Mouse (Mus musculus) forebrain, postnatal 0 days (tissue): ENCODE results near the gene St3gal5. TPM values are rescaled to one million over a fixed set of nuclear protein-coding genes. Genes with fewer than 3 reads are reported as not detected.

Source experiments
- ATAC-seq: fragments of 200-750 bp; cut with Nextera tagmentation; 2 replicates; pipeline ENCODE4 v1.8.0; 2017; ENCODE audit warnings: mild to moderate bottlenecking, moderate library complexity
- DNase-seq: peaks from one replicate; pipeline ENCODE4 v3.0.0-alpha.2; 2015
- H3K27ac ChIP-seq: fragments of 300-500 bp; sonication (generic); 2 replicates; pipeline ENCODE4 v1.5.1; 2014; ENCODE audit warnings: low read depth, mild to moderate bottlenecking, antibody characterized with exemption, low read length, moderate library complexity, mixed read lengths
- H3K27me3 ChIP-seq: fragments of 300-500 bp; sonication (generic); 2 replicates; pipeline ENCODE4 v1.6.1; 2014; ENCODE audit warnings: mild to moderate bottlenecking, low read length, mixed read lengths; ENCODE audit not compliant: insufficient read depth
- H3K36me3 ChIP-seq: fragments of 300-500 bp; sonication (generic); 2 replicates; pipeline ENCODE4 v1.6.1; 2014; ENCODE audit warnings: mild to moderate bottlenecking, moderate library complexity; ENCODE audit not compliant: insufficient read depth
- H3K4me1 ChIP-seq: fragments of 300-500 bp; sonication (generic); 2 replicates; pipeline ENCODE4 v1.6.1; 2014; ENCODE audit warnings: antibody characterized with exemption; ENCODE audit not compliant: insufficient read depth
- H3K4me2 ChIP-seq: fragments of 300-500 bp; sonication (generic); 2 replicates; pipeline ENCODE4 v1.6.1; 2014; ENCODE audit warnings: low read depth, mild to moderate bottlenecking, moderate library complexity
- H3K4me3 ChIP-seq: fragments of 300-500 bp; sonication (generic); 2 replicates; pipeline ENCODE4 v1.5.1; 2014; ENCODE audit warnings: low read depth, low read length, mixed read lengths
- H3K9ac ChIP-seq: fragments of 300-500 bp; sonication (generic); 2 replicates; pipeline ENCODE4 v1.6.1; 2014; ENCODE audit warnings: mild to moderate bottlenecking
- H3K9me3 ChIP-seq: fragments of 300-500 bp; sonication (generic); 2 replicates; pipeline ENCODE4 v1.6.1; 2016; ENCODE audit warnings: low read length
- CTCF ChIP-seq: sonication (generic); IDR thresholded peaks from 2 replicates; pipeline ENCODE4 v1.5.1; 2016; ENCODE audit warnings: antibody characterized with exemption, control low read depth, low read depth
- WGBS: fragments of 180-500 bp; shearing (Covaris S2); extraction: QIAGEN DNeasy Blood & Tissue Kit; methylation state at CpG from one replicate; pipeline ENCODE4 v1.1.7; 2014; 5-methylcytosine and 5-hydroxymethylcytosine counted together
- polyA plus RNA-seq: library from polyadenylated mRNA; unstranded; fragments of >200 nt; fragmentation: Nextera tagmentation; extraction: Ambion mirVana; gene quantifications from 2 replicates; pipeline ENCODE4 v1.2.1, GENCODE M21; 2015
- total RNA-seq: library from RNA; depleted of rRNA; stranded (reverse); fragments of >200 nt; gene quantifications from 2 replicates; pipeline ENCODE4 v1.2.3, GENCODE M21; 2014

The St3gal5 gene
- total and polyA plus RNA-seq, 2 experiments from 2014 or later = 17.5 to 53.4 TPM

- ATAC-seq = no peak
- 81% methylated on average over 5 of the region's 5 CpGs for WGBS
These were observed 4.7 kb downstream of the St3gal5 start for GRCm38 (mm10) chr6:72102066-72102465.

GRCm38 (mm10) chr6:72104534-72104933 lies 7.1 kb downstream of the St3gal5 start:
- no peaks in the 10 kb centered on the region for H3K27me3 ChIP-seq
- WGBS = 88% methylated on average over 7 of the region's 7 CpGs
- no peak for DNase-seq
- TF ChIP-seq CTCF = no peak
- no peak overlapping the region for H3K4me3 ChIP-seq
- H3K9ac ChIP-seq = no peak overlapping the region
- no peak for ATAC-seq
- H3K9me3 ChIP-seq = no peaks in the 10 kb centered on the region
- no peaks in the 10 kb centered on the region for H3K36me3 ChIP-seq
- H3K27ac ChIP-seq = no peak overlapping the region
- H3K4me1 ChIP-seq = no peaks in the 10 kb centered on the region; the same call in 1 of the 2 replicates
- no peak overlapping the region for H3K4me2 ChIP-seq

More at GRCm38 (mm10) chr6:72102066-72102465, 4.7 kb downstream of the St3gal5 start:
- no peaks in the 10 kb centered on the region for H3K36me3 ChIP-seq
- no peaks in the 10 kb centered on the region for H3K27me3 ChIP-seq
- no peak overlapping the region for H3K9ac ChIP-seq
- H3K4me2 ChIP-seq = no peak overlapping the region
- DNase-seq = no peak
- H3K27ac ChIP-seq = no peak overlapping the region
- no peak overlapping the region for H3K4me3 ChIP-seq
- H3K4me1 ChIP-seq = peaks cover 6% of the 10 kb centered on the region
- H3K9me3 ChIP-seq = no peaks in the 10 kb centered on the region
- no peak for TF ChIP-seq CTCF

- Histone ChIP-seq H3K27me3 (no peaks in the 10 kb centered on the region), H3K4me2 (no peak overlapping the region), H3K9me3 (no peaks in the 10 kb centered on the region), H3K4me1 (no peaks in the 10 kb centered on the region; the same call in 1 of the 2 replicates), H3K27ac (0 out of 2 replicates have a peak overlapping the region, but pooled peaks have one; percentile 16), H3K9ac (no peak overlapping the region), H3K36me3 (no peaks in the 10 kb centered on the region), H3K4me3 (no peak overlapping the region)
- 34% methylated on average over 14 of the region's 14 CpGs for WGBS
- no peak for TF ChIP-seq CTCF
- peak; percentile 65 for ATAC-seq
- DNase-seq = peak; percentile 29
These were observed 11.8 kb downstream of the St3gal5 start for GRCm38 (mm10) chr6:72108941-72109892.

GRCm38 (mm10) chr6:72110577-72110976 lies 13.2 kb downstream of the St3gal5 start:
- Histone ChIP-seq H3K36me3 (no peaks in the 10 kb centered on the region), H3K27me3 (no peaks in the 10 kb centered on the region), H3K9ac (no peak overlapping the region), H3K4me2 (no peak overlapping the region), H3K4me1 (no peaks in the 10 kb centered on the region; the same call in 1 of the 2 replicates), H3K27ac (no peak overlapping the region), H3K4me3 (no peak overlapping the region), H3K9me3 (no peaks in the 10 kb centered on the region)
- no peak for DNase-seq
- TF ChIP-seq CTCF = no peak
- whole genome bisulfite sequencing = 85% methylated on average over 3 of the region's 3 CpGs
- ATAC-seq = no peak

GRCm38 (mm10) chr6:72112575-72112974 lies 15.2 kb downstream of the St3gal5 start:
- no peaks in the 10 kb centered on the region for H3K27me3 ChIP-seq
- no peak overlapping the region for H3K9ac ChIP-seq
- H3K4me3 ChIP-seq = no peak overlapping the region
- WGBS = 50% methylated on average over 6 of the region's 6 CpGs
- H3K4me2 ChIP-seq = no peak overlapping the region
- H3K27ac ChIP-seq = no peak overlapping the region
- no peaks in the 10 kb centered on the region for H3K9me3 ChIP-seq
- no peak for DNase-seq
- H3K4me1 ChIP-seq = no peaks in the 10 kb centered on the region; the same call in 1 of the 2 replicates
- ATAC-seq = no peak
- no peak for TF ChIP-seq CTCF
- no peaks in the 10 kb centered on the region for H3K36me3 ChIP-seq

DNA sequence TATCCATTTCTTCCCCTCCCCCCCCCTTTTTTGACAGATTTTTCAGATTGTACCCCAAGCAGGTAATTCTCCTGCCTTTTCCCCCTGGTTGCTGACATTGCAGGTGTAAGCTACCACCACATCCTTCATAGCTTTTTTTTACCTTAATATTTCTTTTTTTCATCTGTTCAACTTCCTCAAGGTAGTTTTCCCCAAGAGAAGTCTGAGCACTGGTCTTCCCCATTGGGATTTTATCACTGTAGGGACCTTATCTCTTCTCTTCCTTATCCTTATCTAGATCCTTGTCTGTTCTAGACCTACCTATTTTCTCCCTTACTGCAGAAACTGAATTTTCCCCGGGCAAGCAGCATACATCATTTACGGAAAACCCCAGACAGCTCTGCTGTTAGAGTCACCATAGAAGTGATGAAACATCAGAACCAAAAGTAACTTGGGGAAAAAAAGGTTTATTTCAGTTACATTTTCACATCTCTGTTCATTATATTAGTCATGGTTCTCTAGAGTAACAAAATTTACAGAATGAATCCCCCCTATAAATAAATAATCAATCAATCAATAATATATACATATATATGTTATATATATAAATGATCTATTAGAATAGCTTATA lies 15.8 kb downstream of the St3gal5 start:
- no peak for DNase-seq
- Histone ChIP-seq H3K4me1 (no peaks in the 10 kb centered on the region; the same call in 1 of the 2 replicates), H3K36me3 (no peaks in the 10 kb centered on the region), H3K9ac (no peak overlapping the region), H3K4me3 (no peak overlapping the region), H3K9me3 (no peaks in the 10 kb centered on the region), H3K4me2 (no peak overlapping the region), H3K27ac (no peak overlapping the region), H3K27me3 (no peaks in the 10 kb centered on the region)
- 92% methylated on average over 2 of the region's 2 CpGs for WGBS
- ATAC-seq = no peak
- TF ChIP-seq CTCF = no peak

- ATAC-seq = no peak
- Histone ChIP-seq H3K4me2 (no peak overlapping the region), H3K9me3 (no peaks in the 10 kb centered on the region), H3K4me1 (no peaks in the 10 kb centered on the region), H3K27me3 (no peaks in the 10 kb centered on the region), H3K36me3 (no peaks in the 10 kb centered on the region), H3K9ac (no peak overlapping the region), H3K27ac (no peak overlapping the region), H3K4me3 (no peak overlapping the region)
- TF ChIP-seq CTCF = no peak
- DNase-seq = no peak
- WGBS = 85% methylated on average over 7 of the region's 7 CpGs
These were observed 17.5 kb downstream of the St3gal5 start for GRCm38 (mm10) chr6:72114902-72115301.
